Mouse (Mus musculus) bone marrow macrophage, adult 2 months (primary cell): ENCODE measurements around the gene Fam169b.

ENCODE experiments used
- CTCF ChIP-seq: IDR thresholded peaks from 2 replicates; pipeline ENCODE4 v1.5.1; 2012; ENCODE audit warnings: low read depth, mild to moderate bottlenecking, low read length, moderate library complexity
- POLR2A ChIP-seq: IDR thresholded peaks from 2 replicates; pipeline ENCODE4 v1.6.1; 2012; ENCODE audit warnings: mild to moderate bottlenecking, low read depth, low read length, borderline replicate concordance

- no peak for TF ChIP-seq CTCF
- TF ChIP-seq POLR2A: no peak
Observed at GRCm38 (mm10) chr7:68224006-68224405, 49.6 kb upstream of the Fam169b start.
